18 mouse cellular contexts compared by ENCODE assay signal in the genomic region with DNA sequence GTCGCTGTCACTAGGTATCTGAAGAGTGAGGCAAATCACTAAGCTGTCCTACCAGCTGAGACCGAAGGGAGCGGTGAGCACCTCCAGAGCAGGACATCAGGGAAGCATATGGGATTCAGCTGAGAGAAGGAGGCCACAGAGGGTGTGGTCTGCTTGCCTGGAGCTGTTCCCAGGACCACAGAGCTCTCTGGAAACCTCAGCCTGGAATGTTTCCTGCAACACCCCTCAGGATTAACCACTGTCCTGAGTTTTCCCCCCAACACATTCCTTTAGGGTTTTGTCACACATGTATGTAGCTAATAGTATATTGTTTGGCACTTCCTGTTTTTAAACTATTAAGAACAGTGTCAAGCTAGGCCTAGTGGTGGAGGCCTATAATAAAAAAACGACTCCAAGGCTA.
DNase-seq lines count a peak whose midpoint lies in the region; ATAC-seq and TF ChIP-seq lines count a peak whose summit lies in the region.
"Had no signal": no experiment of that assay in that cellular context is flagged by ENCODE, and none has a peak within 500 bp of the region (broad histone marks: within the 10 kb centered on the region; RNA-seq: fewer than 3 reads in every experiment).

No protein-coding gene starts in this region.

- no peak for DNase-seq in heart, adult 11 months
- DNase-seq in limb, embryonic 10.5 days (ENCODE audit: low spot score): no peak
- DNase-seq in Patski (ENCODE audit: low read depth, low spot score): peak; percentile 50
- no peak for DNase-seq in neural tube, embryonic 10.5 days (ENCODE audit: extremely low spot score, low spot score)
- DNase-seq: adrenal gland, adult 2 months; cerebellum, adult 11-12 months; cerebellum, postnatal 36 days; heart, adult 18-20 months; heart, postnatal 36 days; kidney, postnatal 25 days; retina, postnatal 1 day had no signal

- H3K4me2 ChIP-seq in heart, embryonic 15.5 days: no peak overlapping the region
- H3K4me2 ChIP-seq in limb, embryonic 13.5 days (replicated peaks): no peak overlapping the region
- no peak overlapping the region for H3K4me2 ChIP-seq in stomach, embryonic 14.5 days (replicated peaks; ENCODE audit: low read depth, low read length)
- H3K4me2 ChIP-seq: embryonic facial prominence, embryonic 12.5 days; forebrain, embryonic 13.5 days had no signal

- CTCF ChIA-PET in Patski (lab: Charles Lee): interaction anchor here (0.9 to 1.2 kb wide), 2 partner anchors 9 to 33 kb away, joined by 3 to 7 read pairs; no protein-coding TSS in a partner anchor

- H3K9ac ChIP-seq in heart, embryonic 15.5 days: no peak overlapping the region
- no peak overlapping the region for H3K9ac ChIP-seq in limb, embryonic 13.5 days
- H3K9ac ChIP-seq in stomach, embryonic 14.5 days (replicated peaks; ENCODE audit: low read depth, low read length): no peak overlapping the region
- H3K9ac ChIP-seq: embryonic facial prominence, embryonic 12.5 days; forebrain, embryonic 13.5 days; liver, embryonic 14.5 days had no signal

- POLR2A ChIA-PET in Patski (lab: Charles Lee): interaction anchor here (0.6 kb wide), 1 partner anchor 283 kb away, joined by 5 read pairs; no protein-coding TSS in a partner anchor

- 54% methylated on average over 4 of the region's 4 CpGs for WGBS in heart, embryonic 15.5 days
- WGBS in limb, embryonic 13.5 days: 60% methylated on average over 4 of the region's 4 CpGs
- 81% methylated on average over 4 of the region's 4 CpGs for WGBS in limb, embryonic 10.5 days
- WGBS in stomach, embryonic 14.5 days: 59% methylated on average over 4 of the region's 4 CpGs

- H3K36me3 ChIP-seq in heart, embryonic 15.5 days: no peaks in the 10 kb centered on the region
- H3K36me3 ChIP-seq in limb, embryonic 13.5 days: no peaks in the 10 kb centered on the region
- H3K36me3 ChIP-seq in limb, embryonic 10.5 days: no peaks in the 10 kb centered on the region
- no peaks in the 10 kb centered on the region for H3K36me3 ChIP-seq in stomach, embryonic 14.5 days (ENCODE audit: control insufficient read depth, insufficient read depth, low read length)
- H3K36me3 ChIP-seq: embryonic facial prominence, embryonic 12.5 days had no signal

- no peak overlapping the region for H3K27ac ChIP-seq in heart, embryonic 15.5 days
- peak overlapping the region; percentile 18; the same call in 1 of the 2 replicates for H3K27ac ChIP-seq in limb, embryonic 13.5 days
- no peak overlapping the region for H3K27ac ChIP-seq in limb, embryonic 10.5 days
- no peak overlapping the region for H3K27ac ChIP-seq in stomach, embryonic 14.5 days (ENCODE audit: low read length)
- H3K27ac ChIP-seq: embryonic facial prominence, embryonic 12.5 days; forebrain, embryonic 13.5 days; liver, embryonic 14.5 days had no signal

- ATAC-seq in heart, embryonic 15.5 days (replicated peaks; ENCODE audit: insufficient number of reproducible peaks, insufficient read depth, low FRiP score, low read depth): peak; percentile 50
- peak; percentile 57 for ATAC-seq in limb, embryonic 13.5 days (ENCODE audit: low FRiP score, low read depth)
- ATAC-seq in Patski: peak; percentile 94
- ATAC-seq in stomach, embryonic 14.5 days (ENCODE audit: insufficient number of reproducible peaks, insufficient read depth, low FRiP score, low read depth): peak; percentile 49; the same call in 1 of the 2 replicates
- no peak for ATAC-seq in megakaryocyte progenitor cell, adult 5-6 weeks (replicated peaks; ENCODE audit: poor library complexity)
- ATAC-seq: forebrain, embryonic 13.5 days had no signal

- no peaks in the 10 kb centered on the region for H3K4me1 ChIP-seq in heart, embryonic 15.5 days (replicated peaks)
- peaks cover 10% of the 10 kb centered on the region; the same call in 1 of the 2 replicates for H3K4me1 ChIP-seq in limb, embryonic 13.5 days
- H3K4me1 ChIP-seq in limb, embryonic 10.5 days: no peaks in the 10 kb centered on the region
- no peaks in the 10 kb centered on the region for H3K4me1 ChIP-seq in stomach, embryonic 14.5 days (ENCODE audit: control insufficient read depth, insufficient read depth, low read length)
- H3K4me1 ChIP-seq: embryonic facial prominence, embryonic 12.5 days; forebrain, embryonic 13.5 days had no signal

- in situ Hi-C loops in Patski (cut with MboI; ENCODE audit: low pct_unique_long_range_greater_than_20kb): loop anchor here (25.0 kb wide), 1 partner anchor 278 kb away; no protein-coding TSS in a partner anchor

- no peaks in the 10 kb centered on the region for H3K27me3 ChIP-seq in heart, embryonic 15.5 days
- H3K27me3 ChIP-seq in limb, embryonic 13.5 days: peaks cover 2% of the 10 kb centered on the region; the same call in 1 of the 2 replicates
- no peaks in the 10 kb centered on the region for H3K27me3 ChIP-seq in limb, embryonic 10.5 days (ENCODE audit: low read depth, poor library complexity, severe bottlenecking)
- H3K27me3 ChIP-seq in Patski: no peaks in the 10 kb centered on the region
- no peaks in the 10 kb centered on the region for H3K27me3 ChIP-seq in stomach, embryonic 14.5 days (ENCODE audit: control insufficient read depth, insufficient read depth, low read length)
- H3K27me3 ChIP-seq: embryonic facial prominence, embryonic 12.5 days; forebrain, embryonic 13.5 days had no signal

- no peaks in the 10 kb centered on the region for H3K9me3 ChIP-seq in heart, embryonic 15.5 days (replicated peaks)
- H3K9me3 ChIP-seq in limb, embryonic 13.5 days: no peaks in the 10 kb centered on the region
- no peaks in the 10 kb centered on the region for H3K9me3 ChIP-seq in limb, embryonic 10.5 days (replicated peaks)
- no peaks in the 10 kb centered on the region for H3K9me3 ChIP-seq in stomach, embryonic 14.5 days (ENCODE audit: control insufficient read depth, low read depth, low read length)
- H3K9me3 ChIP-seq: embryonic facial prominence, embryonic 12.5 days; forebrain, embryonic 13.5 days had no signal

- TF ChIP-seq CTCF in Patski (IDR thresholded peaks at IDR 0.05): no peak

- H3K4me3 ChIP-seq in heart, embryonic 15.5 days: no peak overlapping the region
- H3K4me3 ChIP-seq in limb, embryonic 13.5 days: no peak overlapping the region
- H3K4me3 ChIP-seq in limb, embryonic 10.5 days: no peak overlapping the region
- H3K4me3 ChIP-seq in stomach, embryonic 14.5 days (ENCODE audit: low read depth, low read length): no peak overlapping the region
- H3K4me3 ChIP-seq: embryonic facial prominence, embryonic 12.5 days; forebrain, embryonic 13.5 days had no signal
